Mouse (Mus musculus): ENCODE data around the gene Trpv1.

DNA sequence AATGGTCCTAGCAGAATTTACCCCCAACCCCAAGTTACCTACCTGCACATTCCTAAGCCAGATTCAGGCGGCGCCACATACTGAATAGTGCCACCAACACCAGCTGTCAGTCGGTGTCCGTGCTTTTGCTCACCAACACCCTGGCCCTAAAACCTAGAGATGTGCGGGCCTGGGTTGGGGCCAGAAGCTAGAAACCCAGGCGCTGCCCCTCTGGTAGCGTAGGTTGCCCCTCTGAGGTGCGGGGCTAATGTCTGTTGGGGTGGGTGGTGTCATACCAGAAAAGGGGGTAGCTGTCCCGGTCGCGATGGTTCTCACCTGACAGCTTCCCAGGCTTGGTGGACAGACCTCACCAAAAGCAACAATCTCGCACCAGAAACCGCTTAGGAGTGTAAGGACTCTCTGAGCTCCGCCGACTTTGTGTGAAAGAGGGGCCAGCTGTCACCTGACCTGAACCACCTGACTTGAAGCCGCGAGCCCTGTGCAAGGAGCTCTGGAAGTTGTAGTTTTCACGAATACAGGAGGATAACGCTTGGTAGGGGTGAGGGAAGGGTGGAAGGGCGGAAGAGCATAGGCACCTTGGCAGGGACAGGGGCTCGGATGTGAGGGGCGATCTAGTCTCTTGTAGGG lies 35.4 kb upstream of the Trpv1 start, which contains the start of gene Ctns:
- TF ChIP-seq ZNF384 (IDR thresholded peaks at IDR 0.05; ENCODE audit: low read depth, low read length), result no peak
- peak; percentile 65 for TF ChIP-seq TBP (IDR thresholded peaks at IDR 0.05; ENCODE audit: low read depth, low read length)
- TF ChIP-seq CTCF (IDR thresholded peaks at IDR 0.05 in 2 of 3, conservative IDR thresholded peaks at IDR 0.05 in 1 of 3; ENCODE audit: control insufficient read depth in 1 of 3, insufficient read depth in 1 of 3, low read depth in 2 of 3, low read length in 3 of 3, poor library complexity in 1 of 3, severe bottlenecking in 1 of 3), result no peak
- TF ChIP-seq EP300 (IDR thresholded peaks at IDR 0.05; ENCODE audit: low read depth in 1 of 2, low read length in 2 of 2), result 0 out of 4 replicates have a peak, but pooled peaks of 1 of the 2 experiments have one; percentile 17
- TF ChIP-seq SMC3 (IDR thresholded peaks at IDR 0.05; ENCODE audit: low read depth, low read length), result no peak
- no peak for TF ChIP-seq GABPA (IDR thresholded peaks at IDR 0.05; ENCODE audit: low read depth, low read length)

All from MEL (cell line).